Mouse (Mus musculus): ENCODE measurements at regions not wholly inside any gene's neighbourhood (a gene's known extent, or its start where the extent isn't known, plus 50 kb on each side); places are given as distances from the start of the nearest gene placed in this dataset.

DNA sequence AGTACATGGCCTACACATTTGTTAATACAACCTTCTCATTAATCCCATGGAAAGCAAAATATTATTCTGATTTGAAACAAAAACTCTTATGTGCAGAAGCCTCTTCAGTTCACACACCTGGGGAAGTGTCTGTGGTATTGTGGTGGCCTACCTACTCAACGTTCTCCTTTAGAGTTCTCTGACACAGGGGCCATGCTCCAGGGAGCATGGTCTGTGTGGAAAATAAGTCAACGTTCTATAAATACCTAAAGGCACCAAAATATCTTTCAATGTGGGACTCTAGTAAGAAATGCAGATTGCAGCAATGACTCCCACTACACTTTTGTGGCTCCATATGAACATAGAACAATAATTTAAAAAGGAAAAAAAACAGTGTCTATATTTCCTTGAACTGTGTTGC, 489.0 kb upstream of the A1bg start:
- TF ChIP-seq GATA1 (IDR thresholded peaks at IDR 0.05; ENCODE audit: borderline replicate concordance, low read length), result no peak
- no peak for TF ChIP-seq FLI1 (IDR thresholded peaks at IDR 0.05; ENCODE audit: low read length)

All from megakaryocyte, embryonic 14.5 days (primary cell).